Mouse (Mus musculus) adrenal gland, postnatal 10 days (tissue): ENCODE results near the gene Stk32c. TPM values are rescaled to one million over a fixed set of nuclear protein-coding genes. Genes with fewer than 3 reads are reported as not detected.
A peak's percentile ranks its signal among the peaks of the same experiment; 100 is the strongest.

ENCODE experiments used
- DNase-seq: peaks from one replicate; pipeline ENCODE4 v3.0.0; 2021; ENCODE audit warnings: mixed read lengths
- total RNA-seq, 2 experiments: library from RNA; stranded (reverse); gene quantifications; 2 replicates each; pipeline ENCODE4 v1.2.3; 2021

Gene Stk32c
- total RNA-seq, 2 experiments from 2014 or later, result 2.7 to 3.5 TPM

DNA sequence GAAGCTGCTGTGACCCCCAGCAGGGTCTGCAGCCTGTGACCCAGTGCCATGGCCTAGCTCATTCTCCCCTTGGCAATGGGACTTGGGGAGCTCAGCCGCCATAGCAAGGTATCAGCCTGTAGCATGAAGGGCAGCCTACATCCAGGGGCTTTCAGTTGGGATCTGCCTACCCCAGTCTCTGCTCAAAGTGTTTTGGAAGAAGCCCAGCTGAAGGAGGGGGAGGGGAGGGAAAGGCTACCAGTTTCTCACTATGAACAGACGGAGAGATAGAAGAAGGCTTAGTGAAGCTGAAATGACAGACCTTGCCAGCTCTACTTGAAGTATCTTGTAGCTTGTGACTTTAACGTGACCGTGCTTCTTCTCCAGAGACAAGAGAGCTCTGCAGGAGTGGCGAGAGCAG lies 16.7 kb upstream of the Stk32c start:
- no peak for DNase-seq

- no peak for DNase-seq
Measured at GRCm38 (mm10) chr7:139228447-139229171, 15.5 kb upstream of the Stk32c start.

DNA sequence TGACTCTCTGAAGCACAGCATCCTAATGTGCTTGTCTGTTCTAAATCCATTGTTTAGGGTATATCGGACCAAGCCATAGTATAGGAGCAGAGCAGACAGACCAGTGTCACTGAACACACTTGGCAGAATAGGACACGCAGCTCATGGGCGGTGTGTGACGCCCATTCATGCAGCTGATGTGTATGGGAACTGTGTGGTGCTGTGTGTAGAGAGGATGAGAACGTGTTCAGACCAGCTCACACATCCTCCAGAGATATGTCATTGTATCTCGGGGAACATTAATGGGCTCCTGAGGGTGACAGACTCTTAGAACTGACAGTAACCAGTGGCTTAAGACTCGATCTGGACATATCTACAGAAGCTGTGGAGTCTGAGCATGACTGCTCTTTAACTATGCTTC lies 13.3 kb upstream of the Stk32c start:
- no peak for DNase-seq

DNA sequence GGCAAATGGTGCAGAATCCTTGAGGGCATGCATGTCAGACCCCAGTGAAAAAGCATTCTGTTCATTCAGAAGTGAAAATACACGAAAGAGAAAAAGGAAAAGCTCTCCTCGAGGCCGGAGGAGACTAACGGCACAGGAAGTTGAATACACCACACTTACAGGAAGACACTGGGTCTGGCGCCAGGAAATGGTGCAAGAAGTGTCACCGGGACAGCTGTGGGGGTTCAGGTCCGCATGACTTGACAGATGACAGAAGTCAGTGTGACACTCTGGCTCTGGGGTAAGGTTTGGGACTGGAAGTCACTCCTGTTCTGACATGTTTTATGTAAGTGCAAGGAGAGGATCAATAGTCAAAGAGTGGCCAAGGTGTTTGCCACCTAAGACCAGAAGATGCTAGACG lies 11.6 kb upstream of the Stk32c start:
- DNase-seq, result no peak

DNA sequence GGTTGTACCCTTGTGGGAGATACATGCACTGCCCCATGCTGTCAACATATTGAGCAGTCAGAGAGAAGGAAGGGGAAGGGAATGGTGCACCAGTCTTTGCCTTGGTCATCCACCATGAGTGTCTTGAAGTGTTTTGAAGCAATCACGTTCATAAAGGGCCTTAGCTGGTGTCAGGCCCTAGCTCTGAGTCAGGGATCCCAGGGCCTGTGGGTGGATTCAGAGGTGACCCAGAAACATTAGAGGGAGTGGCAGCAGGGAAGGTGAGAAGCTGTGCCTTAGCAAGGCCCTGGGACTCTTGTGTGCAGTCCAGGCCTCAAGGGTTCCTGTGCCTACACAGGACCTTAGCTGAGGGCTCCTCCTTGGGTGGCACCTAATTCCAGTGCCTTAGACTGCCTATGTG lies 11.0 kb upstream of the Stk32c start:
- no peak for DNase-seq

- no peak for DNase-seq
Measured at GRCm38 (mm10) chr7:139222341-139222740, 9.2 kb upstream of the Stk32c start.

- no peak for DNase-seq
Measured at GRCm38 (mm10) chr7:139221856-139222255, 8.7 kb upstream of the Stk32c start.

DNA sequence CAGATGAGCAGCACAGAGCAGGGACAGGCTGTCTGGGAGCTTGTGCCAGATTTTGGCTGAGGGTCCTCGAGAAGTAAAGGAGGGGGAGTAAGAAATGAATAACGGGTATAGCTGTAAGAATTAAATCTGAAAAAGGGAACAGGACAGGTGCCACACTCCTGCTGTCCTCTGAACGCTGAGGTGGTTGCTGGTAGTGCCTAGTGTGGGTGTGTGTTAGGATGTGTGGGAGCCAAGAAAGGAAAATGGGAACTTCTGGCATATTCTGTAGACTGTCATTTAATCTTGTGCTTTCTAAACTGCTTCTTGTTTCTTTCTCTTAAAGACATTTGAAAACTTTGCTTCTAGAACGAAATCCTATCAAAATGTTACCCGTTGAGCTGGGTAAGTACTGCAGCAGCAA lies 8.0 kb upstream of the Stk32c start:
- DNase-seq, result no peak

DNA sequence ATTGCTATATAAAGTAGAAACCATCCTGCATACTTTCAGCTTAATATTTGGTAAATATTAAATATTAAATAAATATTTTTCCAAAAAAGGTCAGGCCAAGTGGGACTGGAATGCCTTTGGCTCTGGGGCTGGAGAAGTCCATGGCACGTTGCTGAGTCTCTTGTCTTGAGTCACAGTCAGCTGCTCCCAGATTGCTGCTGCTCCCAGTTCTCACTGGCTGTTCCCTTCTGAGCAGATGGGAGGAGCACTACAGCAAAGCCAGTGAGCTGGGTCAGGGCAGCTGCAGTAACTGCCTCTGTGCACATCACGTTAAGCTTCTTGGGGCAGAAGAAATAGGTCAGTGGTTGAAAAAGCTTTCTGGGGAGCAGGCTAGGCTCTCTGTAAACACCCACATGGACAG lies 7.2 kb upstream of the Stk32c start:
- DNase-seq, result peak; percentile 54

- DNase-seq, result peak; percentile 4
Measured at GRCm38 (mm10) chr7:139219486-139219885, 6.4 kb upstream of the Stk32c start.

DNA sequence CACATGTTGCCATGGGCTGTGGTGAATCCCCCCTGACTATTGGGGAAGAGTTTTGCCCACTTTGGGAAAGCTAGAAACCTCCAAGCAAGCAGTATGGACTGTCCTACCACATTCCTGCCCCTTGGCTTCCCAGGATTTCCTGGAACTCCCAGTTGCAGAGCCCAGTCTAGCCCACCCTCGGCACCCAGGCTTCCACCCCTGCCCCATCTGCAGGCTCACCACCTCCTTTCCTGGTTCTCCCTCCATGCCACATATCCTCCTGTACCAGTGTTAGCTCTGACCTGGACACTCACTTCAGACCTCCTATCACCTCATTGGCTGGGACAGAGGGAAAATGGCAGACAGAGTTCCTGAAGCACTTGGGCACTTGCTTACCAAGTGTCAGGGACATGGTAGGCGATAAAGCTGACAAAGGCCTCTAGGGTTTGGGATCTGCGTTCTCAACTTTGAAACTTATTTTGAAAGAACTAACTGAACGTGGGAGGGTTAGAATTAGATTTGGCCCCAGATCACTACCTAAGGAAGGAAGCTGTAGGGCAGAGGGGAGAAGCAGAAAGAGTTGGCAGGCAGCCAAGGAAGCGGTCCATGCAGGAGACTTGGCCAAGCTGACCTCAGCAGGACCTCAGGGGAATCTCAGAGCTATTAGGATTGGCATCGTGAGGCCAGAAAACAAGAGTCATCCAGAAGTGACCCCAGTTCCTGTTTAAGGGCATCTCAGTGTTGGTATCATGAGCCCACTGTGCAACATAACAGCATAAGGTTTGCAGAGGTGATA lies 5.7 kb upstream of the Stk32c start:
- DNase-seq, result peak; percentile 84

DNA sequence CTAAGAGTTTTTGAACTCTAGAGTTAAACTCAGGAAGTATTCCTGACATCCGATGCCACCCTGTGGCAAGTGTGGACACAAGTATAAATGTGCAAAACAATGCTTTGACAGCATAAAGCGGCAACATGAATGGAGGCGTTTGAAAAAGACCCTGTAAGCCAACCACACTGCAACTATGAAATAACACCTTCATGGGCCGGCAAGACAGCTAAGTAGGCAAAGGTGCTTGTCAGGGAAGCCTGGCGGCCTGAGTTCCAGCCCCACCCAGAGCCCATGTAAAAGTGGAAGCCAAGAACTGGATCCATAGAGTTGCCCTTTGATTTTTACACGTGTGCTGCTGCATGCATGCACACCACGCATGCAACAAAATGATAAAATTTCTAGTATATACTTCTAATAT lies 3.9 kb upstream of the Stk32c start:
- no peak for DNase-seq

DNA sequence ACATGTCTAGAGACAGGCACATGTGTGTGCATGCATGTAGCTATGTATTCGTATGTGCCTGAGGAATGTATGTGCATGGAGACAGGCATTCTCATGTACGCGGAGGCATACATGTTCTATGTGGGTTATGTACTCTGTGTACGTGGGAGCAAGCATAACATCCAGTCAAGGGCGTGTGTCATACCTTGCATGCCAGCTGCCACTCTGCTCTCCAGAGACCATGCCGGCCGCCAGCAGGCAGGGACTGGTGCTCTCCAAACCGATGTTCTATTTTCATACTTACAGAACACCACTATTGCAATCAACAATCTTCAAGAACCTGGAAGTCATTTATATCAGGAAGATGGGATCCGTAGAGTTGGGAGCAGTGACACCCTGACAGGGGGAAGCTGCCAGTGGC lies 3.4 kb upstream of the Stk32c start:
- DNase-seq, result peak; percentile 52

- DNase-seq, result no peak
Measured at GRCm38 (mm10) chr7:139215946-139216345, 2.8 kb upstream of the Stk32c start.

- peak; percentile 0 for DNase-seq
Measured at GRCm38 (mm10) chr7:139215516-139215915, 2.4 kb upstream of the Stk32c start.

DNA sequence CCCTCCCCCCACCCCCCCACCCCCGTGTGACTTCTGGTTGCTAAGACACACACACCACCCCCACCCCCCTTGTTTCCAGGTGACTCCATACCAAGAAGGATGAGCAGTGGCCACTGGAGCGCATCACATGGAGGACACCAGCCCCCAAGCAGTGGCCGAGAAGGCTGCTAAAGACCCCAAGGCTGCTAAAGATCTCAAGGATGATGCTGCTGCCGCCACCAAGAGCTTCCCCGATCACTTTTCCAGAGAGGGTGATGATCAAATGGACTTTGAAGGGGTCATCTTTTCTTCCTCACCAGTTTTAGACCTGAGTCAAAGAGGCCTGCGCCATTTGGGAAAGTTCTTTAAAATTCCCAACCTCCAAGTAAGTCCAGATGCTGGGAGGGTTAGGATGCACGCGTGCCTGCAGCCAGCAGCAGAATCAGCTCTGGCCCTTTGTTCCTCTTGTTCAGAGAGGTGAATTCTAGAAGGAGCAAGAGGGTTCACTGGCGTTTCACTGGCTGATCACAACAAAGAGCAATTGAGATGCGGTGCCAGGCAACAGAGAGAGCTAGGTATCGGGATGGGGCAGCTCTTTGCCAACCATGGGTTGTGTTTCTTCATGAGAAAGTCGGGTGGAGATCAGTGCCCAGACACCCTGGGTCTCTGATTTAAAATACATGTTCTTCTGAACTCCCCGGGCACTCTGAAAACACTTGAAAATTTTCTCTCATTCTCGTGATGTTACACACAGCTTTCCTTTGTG lies 1.7 kb upstream of the Stk32c start:
- DNase-seq, result peak; percentile 1

- DNase-seq, result no peak
Measured at GRCm38 (mm10) chr7:139214160-139214559, 1.1 kb upstream of the Stk32c start.

- DNase-seq, result peak; percentile 10
Measured at GRCm38 (mm10) chr7:139213751-139214150, 644 bp upstream of the Stk32c start.

GRCm38 (mm10) chr7:139211761-139212160 lies 1.3 kb downstream of the Stk32c start:
- DNase-seq, result no peak

DNA sequence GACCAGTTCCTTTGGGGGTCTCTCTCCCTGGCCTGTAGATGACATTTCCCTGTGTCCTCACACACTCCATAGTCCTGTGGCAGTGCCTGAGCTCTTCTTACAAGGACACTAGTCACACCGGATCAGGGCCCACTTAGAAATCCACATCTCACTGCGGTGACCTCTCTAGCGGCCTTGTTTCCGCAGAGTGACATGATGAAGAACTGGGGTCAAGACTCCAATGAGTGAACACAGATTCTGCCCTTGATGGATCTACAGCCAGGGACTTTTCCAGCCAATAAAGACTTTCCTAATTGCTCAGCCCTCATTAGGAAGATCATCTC lies 4.4 kb downstream of the Stk32c start:
- peak; percentile 30 for DNase-seq

DNA sequence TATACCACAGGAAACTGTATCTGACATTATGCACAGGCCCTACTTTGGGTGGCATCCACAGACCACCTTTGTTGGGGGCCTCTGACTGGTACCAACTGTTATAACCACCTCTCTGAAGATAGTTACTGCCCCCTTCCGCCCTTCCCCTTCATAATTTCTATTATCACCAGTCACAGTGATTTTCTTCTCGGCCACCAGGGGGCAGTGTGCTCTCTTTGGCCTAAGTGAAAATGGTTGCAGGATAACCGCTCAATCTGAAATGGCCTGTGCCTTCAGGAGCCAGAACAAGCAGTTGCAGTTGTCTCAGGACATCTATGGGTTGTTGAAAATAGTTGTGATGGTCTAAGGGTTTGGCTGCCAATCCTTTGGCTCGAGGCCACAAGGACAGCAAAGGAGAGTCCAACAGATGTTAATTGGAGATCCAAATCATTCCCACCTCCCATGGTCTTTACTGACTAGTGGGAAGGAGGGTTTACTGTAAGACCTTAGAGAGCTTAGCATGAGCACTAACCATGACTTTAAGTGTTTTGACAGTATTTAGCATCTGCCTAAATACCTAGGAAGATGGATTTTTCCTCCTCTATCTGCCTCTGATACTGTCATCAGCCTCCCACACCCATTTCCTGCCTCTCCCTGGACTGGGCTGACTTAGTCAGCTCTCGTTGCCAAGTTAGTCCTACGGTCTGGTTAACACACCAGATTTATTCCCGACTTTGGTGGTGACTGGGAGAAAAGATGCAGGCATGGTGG lies 4.9 kb downstream of the Stk32c start:
- DNase-seq, result peak; percentile 51

GRCm38 (mm10) chr7:139201209-139201608 lies 11.9 kb downstream of the Stk32c start:
- DNase-seq, result no peak

DNA sequence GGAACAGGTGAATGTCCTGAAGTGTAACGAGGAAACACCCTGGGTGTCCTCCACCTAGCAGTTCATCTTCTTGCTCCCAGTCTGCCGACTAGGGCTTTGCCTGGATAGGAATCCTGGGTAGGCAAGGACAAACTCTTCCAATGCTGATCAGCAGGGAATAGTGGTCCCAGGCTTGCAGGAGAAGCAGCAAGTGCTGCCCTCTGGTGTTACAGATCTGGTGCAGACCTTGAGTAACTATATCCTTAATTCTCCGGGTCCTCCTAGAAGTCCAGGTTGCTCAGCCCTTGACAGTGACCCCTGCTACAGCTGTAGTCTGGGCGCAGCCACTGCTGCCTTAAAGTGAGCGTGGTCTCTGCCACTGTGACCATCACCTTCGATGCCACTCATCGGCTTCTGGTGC lies 13.0 kb downstream of the Stk32c start:
- DNase-seq, result peak; percentile 75
